Mouse (Mus musculus) forebrain, embryonic 14.5 days (tissue): ENCODE measurements at regions not wholly inside any gene's neighbourhood (a gene's known extent, or its start where the extent isn't known, plus 50 kb on each side); places are given as distances from the start of the nearest gene placed in this dataset.

ENCODE experiments used
- ATAC-seq: fragments of 200-750 bp; cut with Nextera tagmentation; 2 replicates; pipeline ENCODE4 v1.8.0; 2017; ENCODE audit warnings: mild to moderate bottlenecking, moderate library complexity
- DNase-seq: peaks from one replicate; pipeline ENCODE4 v3.0.0-alpha.2; 2015; ENCODE audit warnings: low spot score
- H3K27ac ChIP-seq: fragments of 300-500 bp; sonication (generic); 2 replicates; pipeline ENCODE4 v1.5.1; 2014; ENCODE audit warnings: low read depth, mild to moderate bottlenecking, control low read depth, low read length, moderate library complexity
- H3K27me3 ChIP-seq: fragments of 300-500 bp; sonication (generic); replicated peaks from 2 replicates; pipeline ENCODE4 v1.6.1; 2014; ENCODE audit warnings: low read length, control low read depth, mixed read lengths; ENCODE audit not compliant: control insufficient read depth, insufficient read depth
- H3K36me3 ChIP-seq: fragments of 300-500 bp; sonication (generic); 2 replicates; pipeline ENCODE4 v1.6.1; 2014; ENCODE audit warnings: low read length, control low read depth; ENCODE audit not compliant: control insufficient read depth, insufficient read depth
- H3K4me1 ChIP-seq: fragments of 300-500 bp; sonication (generic); 2 replicates; pipeline ENCODE4 v1.6.1; 2014; ENCODE audit warnings: antibody characterized with exemption, low read length, control low read depth; ENCODE audit not compliant: control insufficient read depth, insufficient read depth
- H3K4me2 ChIP-seq: fragments of 300-500 bp; sonication (generic); 2 replicates; pipeline ENCODE4 v1.6.1; 2014; ENCODE audit warnings: mild to moderate bottlenecking, control low read depth, low read length
- H3K4me3 ChIP-seq: fragments of 300-500 bp; sonication (generic); 2 replicates; pipeline ENCODE4 v1.5.1; 2014; ENCODE audit warnings: low read depth, low read length, control low read depth
- H3K9ac ChIP-seq: fragments of 300-500 bp; sonication (generic); 2 replicates; pipeline ENCODE4 v1.6.1; 2014; ENCODE audit warnings: mild to moderate bottlenecking, low read length, control low read depth, moderate library complexity
- H3K9me3 ChIP-seq: fragments of 300-500 bp; sonication (generic); replicated peaks from 2 replicates; pipeline ENCODE4 v1.6.1; 2016; ENCODE audit warnings: low read length, control low read depth, mixed read lengths; ENCODE audit not compliant: control insufficient read depth

GRCm38 (mm10) chr1:143858532-143858931 lies 81.5 kb downstream of the Uchl5 start:
- H3K4me2 ChIP-seq, result no peak overlapping the region
- no peaks in the 10 kb centered on the region for H3K4me1 ChIP-seq
- DNase-seq (no peak), ATAC-seq (no peak)
- no peaks in the 10 kb centered on the region for H3K9me3 ChIP-seq
- H3K4me3 ChIP-seq, result no peak overlapping the region
- no peaks in the 10 kb centered on the region for H3K36me3 ChIP-seq
- H3K27me3 ChIP-seq, result no peaks in the 10 kb centered on the region
- no peak overlapping the region for H3K27ac ChIP-seq
- H3K9ac ChIP-seq, result no peak overlapping the region
